Mouse (Mus musculus) testis, postnatal 10 days (tissue): Measurements from ENCODE around the gene Cdh10.

Source experiments
- DNase-seq: peaks from one replicate; pipeline ENCODE4 v3.0.0; 2021; ENCODE audit warnings: low spot score

The Cdh10 gene

DNA sequence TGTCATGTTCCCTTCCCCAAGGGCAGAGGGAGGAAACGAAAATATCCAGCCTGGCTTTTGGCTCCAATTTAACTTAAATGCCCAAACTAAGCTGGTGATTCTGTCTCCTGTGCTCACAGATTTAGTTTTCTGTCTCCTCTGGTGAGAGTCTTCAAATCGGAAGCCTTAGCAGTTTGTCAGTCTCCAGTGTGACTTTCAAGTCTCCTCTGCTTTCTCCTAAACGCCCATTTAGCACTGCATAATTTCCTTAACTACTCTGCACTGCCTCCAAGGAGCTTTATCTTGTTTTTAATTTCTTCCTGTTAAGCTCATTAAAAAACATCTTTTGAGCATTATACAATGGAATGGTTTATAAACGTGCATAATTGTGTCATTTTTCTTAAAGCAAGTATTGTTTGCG is 156.3 kb downstream of the Cdh10 start:
- DNase-seq: no peak

DNA sequence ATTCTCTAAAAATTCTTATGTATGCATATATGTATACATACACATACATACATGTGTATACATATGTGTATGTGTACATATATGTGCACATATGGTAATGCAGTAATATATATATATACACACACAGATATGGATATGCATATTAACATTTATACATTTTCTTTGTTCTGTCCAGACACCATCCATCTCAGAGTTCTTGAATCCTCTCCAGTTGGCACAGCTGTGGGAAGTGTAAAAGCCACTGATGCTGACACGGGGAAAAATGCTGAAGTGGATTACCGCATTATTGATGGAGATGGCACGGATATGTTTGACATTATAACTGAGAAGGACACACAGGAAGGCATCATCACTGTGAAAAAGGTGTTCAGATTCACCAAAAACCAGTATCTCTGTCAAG is 166.1 kb downstream of the Cdh10 start:
- DNase-seq: no peak

DNA sequence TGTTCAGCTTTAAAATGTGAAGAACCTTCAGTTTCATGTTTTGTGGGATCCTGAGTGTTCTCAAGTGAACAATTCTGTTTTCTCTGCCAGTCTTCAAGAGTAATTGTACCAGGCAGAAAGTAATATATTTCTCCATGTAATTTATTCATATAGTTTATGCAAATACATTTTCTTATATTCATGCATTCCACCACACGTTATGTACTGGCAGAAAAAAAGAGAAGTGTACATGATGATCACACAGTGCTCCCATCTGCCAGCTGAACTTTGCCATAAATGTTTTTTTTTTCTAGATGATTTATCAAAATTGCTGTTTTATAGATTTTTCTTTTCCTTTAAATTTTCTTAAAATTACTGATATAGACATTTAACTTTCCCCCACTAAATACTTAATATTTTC is 168.9 kb downstream of the Cdh10 start:
- no peak for DNase-seq

DNA sequence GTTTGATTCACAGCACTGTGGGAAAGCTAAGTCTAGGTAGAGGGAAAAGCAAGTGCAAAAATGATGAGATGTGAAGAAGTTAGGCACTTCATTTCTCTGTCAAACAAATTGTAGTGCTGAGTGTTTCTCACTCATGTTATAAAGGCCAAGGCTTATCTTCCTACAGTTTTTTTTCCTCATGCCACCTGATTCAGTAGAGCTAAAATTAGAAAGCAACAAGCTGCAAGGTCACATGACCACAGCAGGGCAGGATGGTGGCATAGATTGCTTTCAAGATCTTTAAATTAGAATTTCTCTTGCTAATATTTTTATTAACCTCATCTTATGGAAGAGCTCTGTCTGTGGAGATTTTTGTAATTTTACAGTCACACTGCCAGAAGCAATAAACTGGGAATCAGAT is 174.8 kb downstream of the Cdh10 start:
- DNase-seq: no peak

DNA sequence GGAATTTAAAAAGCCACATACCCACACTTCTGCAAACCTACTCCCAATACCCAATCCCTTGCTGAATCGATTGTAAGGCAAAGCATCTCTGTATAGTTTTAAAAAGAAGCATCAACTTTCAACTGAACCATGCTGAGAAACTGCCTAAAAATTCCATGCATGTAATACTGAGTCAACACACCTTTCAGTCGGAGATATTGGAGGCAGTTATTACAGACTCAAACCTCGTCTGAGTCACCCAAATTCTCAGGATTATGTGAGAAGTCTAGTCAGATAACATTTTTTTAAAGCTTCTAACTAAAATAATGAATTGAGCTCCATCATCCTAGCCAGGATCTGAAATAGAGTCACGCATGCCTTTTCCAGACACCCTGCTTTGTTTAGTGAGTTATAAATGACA is 175.5 kb downstream of the Cdh10 start:
- no peak for DNase-seq

DNA sequence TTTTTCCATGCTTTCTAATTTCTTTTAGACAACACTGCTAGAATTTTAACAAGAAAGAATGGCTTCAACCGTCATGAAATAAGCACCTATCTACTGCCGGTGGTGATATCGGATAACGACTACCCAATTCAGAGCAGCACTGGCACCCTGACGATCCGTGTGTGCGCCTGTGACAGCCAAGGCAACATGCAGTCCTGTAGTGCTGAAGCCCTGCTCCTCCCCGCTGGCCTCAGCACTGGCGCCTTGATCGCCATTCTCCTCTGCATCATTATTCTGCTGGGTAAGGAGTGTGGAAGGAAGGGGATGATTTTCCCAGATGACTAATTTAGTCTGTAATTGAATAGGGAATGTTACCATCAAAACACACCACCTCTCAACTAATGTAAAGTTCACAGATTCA is 192.1 kb downstream of the Cdh10 start:
- no peak for DNase-seq

DNA sequence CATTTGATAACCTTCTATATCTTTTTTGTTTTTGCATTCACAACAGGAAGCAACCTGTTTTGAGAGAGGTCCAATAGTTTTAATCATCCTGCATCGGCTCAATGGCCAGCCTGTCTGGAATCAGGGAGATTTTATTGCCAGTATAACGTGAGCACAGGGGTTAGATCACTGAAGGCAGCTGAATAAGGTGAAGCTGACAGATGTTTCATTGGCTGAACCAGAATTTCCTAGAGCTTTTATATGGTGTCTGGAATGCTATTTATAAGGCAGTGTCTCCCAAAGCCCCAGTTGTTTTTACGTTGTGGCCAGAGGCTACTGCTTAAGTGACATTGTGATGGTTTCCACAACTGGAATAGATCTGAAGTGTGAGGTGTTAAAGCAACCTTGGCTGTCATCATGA is 214.2 kb downstream of the Cdh10 start:
- DNase-seq: no peak

DNA sequence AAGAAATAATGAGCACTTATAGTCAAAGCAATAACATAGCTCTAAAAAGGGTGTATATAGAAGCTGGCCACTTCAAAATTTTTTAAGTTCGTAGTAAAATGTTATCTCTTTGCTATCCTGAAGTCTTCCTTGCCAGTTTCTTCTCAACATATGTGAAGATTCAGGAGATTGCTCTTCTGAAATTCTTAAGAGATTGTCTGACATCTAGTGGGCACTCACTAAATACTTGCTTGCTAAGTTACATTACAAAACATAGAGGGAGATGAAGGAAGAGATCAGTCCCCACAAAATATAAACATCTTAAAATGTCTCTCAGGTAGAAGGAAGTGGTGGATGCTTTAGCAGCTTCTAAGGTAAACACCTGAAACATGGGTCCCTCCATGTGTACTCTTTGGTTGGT is 221.3 kb downstream of the Cdh10 start:
- no peak for DNase-seq
